Mouse (Mus musculus) lung, embryonic 16.5 days (tissue): Measurements from ENCODE around the gene Olfr221. TPM values are rescaled to one million over a fixed set of nuclear protein-coding genes. Genes with fewer than 3 reads are reported as not detected.

Source experiments
- ATAC-seq: fragments of 200-750 bp; cut with Nextera tagmentation; 2 replicates; pipeline ENCODE4 v1.8.0; 2017; ENCODE audit warnings: low read depth, mild to moderate bottlenecking, moderate library complexity
- H3K27ac ChIP-seq: fragments of 300-500 bp; sonication (generic); 2 replicates; pipeline ENCODE4 v1.5.1; 2014; ENCODE audit warnings: mild to moderate bottlenecking, control low read depth, low read length
- H3K27me3 ChIP-seq: fragments of 300-500 bp; sonication (generic); 2 replicates; pipeline ENCODE4 v1.6.1; 2014; ENCODE audit warnings: low read depth, low read length, mixed read lengths; ENCODE audit not compliant: control insufficient read depth, insufficient read depth
- H3K36me3 ChIP-seq: fragments of 300-500 bp; sonication (generic); 2 replicates; pipeline ENCODE4 v1.6.1; 2014; ENCODE audit warnings: low read length; ENCODE audit not compliant: control insufficient read depth, insufficient read depth
- H3K4me1 ChIP-seq: fragments of 300-500 bp; sonication (generic); replicated peaks from 2 replicates; pipeline ENCODE4 v1.6.1; 2014; ENCODE audit warnings: low read length, mixed read lengths; ENCODE audit not compliant: control insufficient read depth, insufficient read depth
- H3K4me2 ChIP-seq: fragments of 300-500 bp; sonication (generic); 2 replicates; pipeline ENCODE4 v1.6.1; 2014; ENCODE audit warnings: low read depth, low read length, control low read depth
- H3K4me3 ChIP-seq: fragments of 300-500 bp; sonication (generic); 2 replicates; pipeline ENCODE4 v1.5.1; 2014; ENCODE audit warnings: mild to moderate bottlenecking, low read length, control low read depth
- H3K9ac ChIP-seq: fragments of 300-500 bp; sonication (generic); 2 replicates; pipeline ENCODE4 v1.6.1; 2014; ENCODE audit warnings: low read length, control low read depth
- H3K9me3 ChIP-seq: fragments of 300-500 bp; sonication (generic); 2 replicates; pipeline ENCODE4 v1.6.1; 2016; ENCODE audit warnings: low read length; ENCODE audit not compliant: control insufficient read depth
- WGBS: fragments of 180-500 bp; shearing (Covaris S2); extraction: QIAGEN DNeasy Blood & Tissue Kit; methylation state at CpG from one replicate; pipeline ENCODE4 v1.1.7; 2014; 5-methylcytosine and 5-hydroxymethylcytosine counted together
- polyA plus RNA-seq: library from polyadenylated mRNA; unstranded; fragments of >200 nt; fragmentation: Nextera tagmentation; extraction: Ambion mirVana; gene quantifications from 2 replicates; pipeline ENCODE4 v1.2.1, GENCODE M21; 2015

The Olfr221 gene
- polyA plus RNA-seq, 1 experiment from 2014 or later = not detected

GRCm38 (mm10) chr14:52044901-52045678, 2.8 kb upstream of the Olfr221 start:
- H3K9ac ChIP-seq = no peak overlapping the region
- H3K9me3 ChIP-seq = no peaks in the 10 kb centered on the region
- no peaks in the 10 kb centered on the region for H3K4me1 ChIP-seq
- H3K4me2 ChIP-seq = no peak overlapping the region
- no peak overlapping the region for H3K27ac ChIP-seq
- H3K4me3 ChIP-seq = no peak overlapping the region
- H3K36me3 ChIP-seq = no peaks in the 10 kb centered on the region
- ATAC-seq = peak; percentile 65
- no peaks in the 10 kb centered on the region for H3K27me3 ChIP-seq
- WGBS = 6% methylated on average over 8 of the region's 8 CpGs

DNA sequence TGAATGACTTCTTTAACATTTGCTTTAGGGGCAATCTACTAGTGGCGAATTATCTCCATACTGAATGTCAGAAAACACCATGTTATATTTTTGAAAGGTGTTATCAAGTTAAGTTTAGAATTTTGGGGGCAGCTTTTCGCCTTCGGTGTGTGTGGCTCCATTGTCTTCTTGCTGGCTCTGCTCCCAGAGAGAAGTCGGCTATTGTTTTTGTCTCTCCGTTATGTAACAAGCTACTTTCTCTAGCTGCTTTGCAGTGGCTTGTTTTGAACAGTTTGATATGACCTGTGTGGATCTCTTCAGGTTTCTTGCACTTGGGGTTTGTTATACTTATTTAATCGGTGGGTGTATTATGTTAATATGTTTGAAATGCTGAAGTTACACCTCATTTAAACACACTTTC, 1.2 kb upstream of the Olfr221 start:
- 54% methylated on average over 6 of the region's 6 CpGs for WGBS
- no peaks in the 10 kb centered on the region for H3K27me3 ChIP-seq
- no peak for ATAC-seq
- no peak overlapping the region for H3K4me2 ChIP-seq
- no peak overlapping the region for H3K4me3 ChIP-seq
- H3K27ac ChIP-seq = no peak overlapping the region
- H3K36me3 ChIP-seq = no peaks in the 10 kb centered on the region
- H3K9me3 ChIP-seq = no peaks in the 10 kb centered on the region
- H3K4me1 ChIP-seq = no peaks in the 10 kb centered on the region
- no peak overlapping the region for H3K9ac ChIP-seq

- Histone ChIP-seq H3K27me3 (no peaks in the 10 kb centered on the region), H3K4me1 (no peaks in the 10 kb centered on the region)
Measured at GRCm38 (mm10) chr14:52039332-52039731, 2.9 kb downstream of the Olfr221 start.

DNA sequence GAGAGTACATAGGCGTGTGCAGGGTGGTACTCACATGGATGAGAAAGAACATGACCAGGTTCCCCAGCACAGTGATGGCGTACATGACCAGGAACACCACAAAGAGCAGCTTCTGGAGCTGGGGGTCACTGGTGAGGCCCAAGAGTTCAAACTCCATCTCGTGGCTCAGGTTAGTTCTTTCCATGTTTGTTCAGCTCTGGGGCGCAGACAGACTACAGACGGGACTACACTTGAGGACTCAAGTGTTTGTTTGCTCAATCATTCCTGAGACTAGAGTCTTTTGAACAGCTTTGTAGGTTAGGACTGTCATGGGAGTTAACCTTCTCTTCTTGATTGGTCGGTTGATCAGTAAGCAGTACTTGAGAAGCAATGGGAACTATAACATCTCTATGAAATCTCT, 6.3 kb downstream of the Olfr221 start:
- H3K4me2 ChIP-seq = no peak overlapping the region
- H3K27me3 ChIP-seq = no peaks in the 10 kb centered on the region
- no peak overlapping the region for H3K9ac ChIP-seq
- no peaks in the 10 kb centered on the region for H3K9me3 ChIP-seq
- H3K27ac ChIP-seq = no peak overlapping the region
- H3K4me3 ChIP-seq = no peak overlapping the region
- no peaks in the 10 kb centered on the region for H3K4me1 ChIP-seq
- ATAC-seq = no peak
- H3K36me3 ChIP-seq = no peaks in the 10 kb centered on the region
- 60% methylated on average over 6 of the region's 6 CpGs for WGBS

More at GRCm38 (mm10) chr14:52039332-52039731, 2.9 kb downstream of the Olfr221 start:
- WGBS = 76% methylated on average over 5 of the region's 5 CpGs
- Histone ChIP-seq H3K4me2 (no peak overlapping the region), H3K4me3 (no peak overlapping the region), H3K27ac (no peak overlapping the region), H3K9me3 (no peaks in the 10 kb centered on the region), H3K9ac (no peak overlapping the region), H3K36me3 (no peaks in the 10 kb centered on the region)
- ATAC-seq = no peak

GRCm38 (mm10) chr14:52026342-52026741, 15.9 kb downstream of the Olfr221 start:
- 76% methylated on average over 4 of the region's 4 CpGs for WGBS
- ATAC-seq = no peak
- Histone ChIP-seq H3K4me1 (peaks cover 17% of the 10 kb centered on the region), H3K4me3 (no peak overlapping the region), H3K27me3 (no peaks in the 10 kb centered on the region), H3K9ac (no peak overlapping the region), H3K4me2 (no peak overlapping the region), H3K9me3 (no peaks in the 10 kb centered on the region), H3K36me3 (no peaks in the 10 kb centered on the region), H3K27ac (no peak overlapping the region)

- Histone ChIP-seq H3K9me3 (no peaks in the 10 kb centered on the region), H3K27me3 (no peaks in the 10 kb centered on the region), H3K4me1 (peaks cover 21% of the 10 kb centered on the region), H3K27ac (no peak overlapping the region), H3K9ac (no peak overlapping the region), H3K4me3 (no peak overlapping the region), H3K36me3 (no peaks in the 10 kb centered on the region), H3K4me2 (no peak overlapping the region)
- 84% methylated on average over 2 of the region's 2 CpGs for WGBS
- no peak for ATAC-seq
Measured at GRCm38 (mm10) chr14:52024133-52024532, 18.1 kb downstream of the Olfr221 start.

- peak overlapping the region; percentile 89 for H3K27ac ChIP-seq
- H3K4me1 ChIP-seq = peaks cover 28% of the 10 kb centered on the region
- peak overlapping the region; percentile 47 for H3K4me3 ChIP-seq
- ATAC-seq = peak; percentile 39
- no peaks in the 10 kb centered on the region for H3K36me3 ChIP-seq
- peak overlapping the region; percentile 82 for H3K4me2 ChIP-seq
- 3% methylated on average over 23 of the region's 23 CpGs for WGBS
- H3K9me3 ChIP-seq = no peaks in the 10 kb centered on the region
- H3K9ac ChIP-seq = peak overlapping the region; percentile 67
- no peaks in the 10 kb centered on the region for H3K27me3 ChIP-seq
Measured at GRCm38 (mm10) chr14:52022709-52023459, 19.4 kb downstream of the Olfr221 start.

DNA sequence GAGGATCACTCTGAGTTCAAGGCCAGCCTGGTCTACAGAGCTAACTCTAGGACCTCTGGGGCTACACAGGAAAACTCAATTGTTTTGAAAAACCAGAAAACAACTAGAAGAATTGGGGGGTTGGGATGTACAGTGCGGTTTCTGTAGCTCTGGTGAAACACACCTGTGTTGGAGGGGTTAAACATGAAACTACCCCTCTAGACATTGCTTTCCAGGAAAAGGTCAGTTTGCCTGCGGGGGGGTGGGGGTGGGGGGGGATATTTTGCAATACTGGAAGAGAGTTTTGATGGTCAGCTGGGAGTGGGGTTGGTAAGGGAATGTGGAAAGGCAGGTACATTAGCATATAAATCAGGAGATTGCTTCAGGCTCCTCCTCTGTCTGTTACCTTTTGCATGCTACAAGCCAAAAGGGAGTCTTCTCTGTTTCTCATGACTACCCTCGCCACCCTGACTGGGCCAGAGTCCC, 20.0 kb downstream of the Olfr221 start:
- H3K9me3 ChIP-seq = no peaks in the 10 kb centered on the region
- H3K4me3 ChIP-seq = peak overlapping the region; percentile 47; the same call in 1 of the 2 replicates
- peak overlapping the region; percentile 82 for H3K4me2 ChIP-seq
- no peak for ATAC-seq
- peaks cover 28% of the 10 kb centered on the region for H3K4me1 ChIP-seq
- H3K9ac ChIP-seq = peak overlapping the region; percentile 61
- 65% methylated on average over 3 of the region's 3 CpGs for WGBS
- peak overlapping the region; percentile 89 for H3K27ac ChIP-seq
- no peaks in the 10 kb centered on the region for H3K27me3 ChIP-seq
- H3K36me3 ChIP-seq = no peaks in the 10 kb centered on the region

- no peaks in the 10 kb centered on the region for H3K27me3 ChIP-seq
- 89% methylated on average over 8 of the region's 8 CpGs for WGBS
- peaks cover 28% of the 10 kb centered on the region for H3K4me1 ChIP-seq
- no peak overlapping the region for H3K9ac ChIP-seq
- peak overlapping the region; percentile 99 for H3K27ac ChIP-seq
- H3K4me2 ChIP-seq = peak overlapping the region; percentile 60; the same call in 1 of the 2 replicates
- no peaks in the 10 kb centered on the region for H3K36me3 ChIP-seq
- H3K4me3 ChIP-seq = no peak overlapping the region
- ATAC-seq = no peak
- no peaks in the 10 kb centered on the region for H3K9me3 ChIP-seq
Measured at GRCm38 (mm10) chr14:52021568-52022212, 20.6 kb downstream of the Olfr221 start.
